Mouse (Mus musculus) liver, postnatal 0 days (tissue): ENCODE measurements around the gene Dnmt3l.

Experiments used
- CTCF ChIP-seq: sonication (generic); IDR thresholded peaks from 2 replicates; pipeline ENCODE4 v1.5.1; 2016; ENCODE audit warnings: antibody characterized with exemption, low read depth
- EP300 ChIP-seq: IDR thresholded peaks from 2 replicates; pipeline ENCODE4 v1.6.1; 2016; ENCODE audit warnings: antibody characterized with exemption, low read depth, mild to moderate bottlenecking

DNA sequence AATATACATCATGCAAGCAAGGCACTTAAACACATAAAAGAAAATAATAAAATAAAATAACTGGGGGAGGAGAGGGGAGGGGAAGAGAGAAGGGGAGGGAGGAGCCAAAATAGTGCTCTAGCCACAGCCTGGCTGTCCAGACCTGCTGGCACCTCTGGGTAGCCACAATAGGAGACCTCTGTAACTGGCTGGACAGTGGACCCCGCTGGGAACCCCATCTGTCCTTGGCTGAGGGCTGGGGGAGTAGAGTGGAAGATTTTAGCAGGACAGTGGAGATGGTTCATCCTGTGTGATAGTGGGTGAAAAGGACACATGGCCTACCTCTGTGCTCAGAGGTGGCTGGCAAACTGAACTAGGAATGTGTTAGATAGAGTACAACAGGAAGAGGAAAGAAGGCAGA is 2.8 kb downstream of the Dnmt3l start:
- TF ChIP-seq CTCF = no peak
- no peak for TF ChIP-seq EP300
